Mouse (Mus musculus): ENCODE measurements around the gene Zfp831. TPM values are rescaled to one million over a fixed set of nuclear protein-coding genes. Genes with fewer than 3 reads are reported as not detected.
A peak's percentile ranks its signal among the peaks of the same experiment; 100 is the strongest.

The Zfp831 gene
- total RNA-seq (2015; ENCODE audit: low replicate concordance), result 0.58 and 1.7 TPM in 2 replicates
- 0.42 and 1.1 TPM in 2 replicates for total RNA-seq (2017; ENCODE audit: low replicate concordance)

DNA sequence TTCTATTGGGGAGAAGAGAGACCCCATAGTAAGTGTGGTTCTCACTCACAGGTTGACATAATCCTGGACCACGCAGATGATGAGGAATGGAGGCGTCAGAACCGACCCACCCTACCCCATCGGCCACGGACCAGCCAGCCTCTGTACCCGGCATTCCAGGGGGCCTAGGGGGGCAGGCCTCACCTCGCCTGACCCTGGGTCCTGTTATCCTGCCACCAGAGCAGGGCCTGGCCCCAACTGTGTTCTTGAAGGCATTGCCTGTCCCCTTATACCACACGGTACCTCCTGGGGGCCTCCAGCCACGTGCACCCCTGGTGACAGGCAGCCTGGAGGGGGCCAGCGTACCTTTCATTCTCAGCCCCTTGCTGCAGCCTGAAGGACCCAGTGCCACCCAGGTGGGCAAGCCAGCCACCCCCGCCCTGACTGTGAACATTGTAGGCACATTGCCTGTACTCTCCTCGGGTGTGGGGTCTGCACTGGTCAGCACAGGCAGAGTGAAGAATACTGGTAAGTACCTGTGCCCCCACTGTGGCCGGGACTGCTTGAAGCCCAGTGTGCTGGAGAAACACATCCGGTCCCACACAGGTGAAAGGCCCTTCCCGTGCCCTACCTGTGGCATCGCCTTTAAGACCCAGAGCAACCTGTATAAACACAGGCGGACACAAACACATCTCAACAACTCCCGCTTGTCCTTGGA, at the start of gene Zfp831:
TSS of gene Zfp831 (plus strand) at position 87 of the 697 bp plus-strand sequence.
- ATAC-seq (replicated peaks; ENCODE audit: low FRiP score, poor library complexity, severe bottlenecking), result peak; percentile 52; the same call in 1 of the 2 replicates

GRCm38 (mm10) chr2:174594965-174595364, 48.4 kb upstream of the Zfp831 start:
- no peak for ATAC-seq (replicated peaks; ENCODE audit: low FRiP score, poor library complexity, severe bottlenecking)

DNA sequence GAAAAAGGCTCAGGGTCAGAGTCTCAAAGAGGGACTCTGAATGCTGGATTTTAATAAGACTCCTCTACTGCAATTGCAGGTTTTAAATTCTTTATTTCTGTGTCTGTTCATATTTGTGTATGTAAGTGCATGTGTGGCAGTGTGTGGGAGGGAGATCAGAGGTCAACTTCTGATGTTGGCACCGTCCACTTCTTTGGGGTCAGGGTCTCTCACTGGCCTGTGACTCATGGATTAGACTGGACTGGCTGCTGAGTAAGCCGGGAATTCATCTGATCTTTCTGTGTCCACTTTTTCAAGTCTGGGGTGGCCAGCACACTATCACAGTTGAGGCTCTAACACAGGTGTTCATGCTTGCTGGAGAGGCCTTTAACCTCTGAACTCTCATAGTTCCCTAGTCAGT, 47.7 kb upstream of the Zfp831 start:
- ATAC-seq (replicated peaks; ENCODE audit: low FRiP score, poor library complexity, severe bottlenecking), result no peak

GRCm38 (mm10) chr2:174596457-174596856, 46.9 kb upstream of the Zfp831 start:
- ATAC-seq (replicated peaks; ENCODE audit: low FRiP score, poor library complexity, severe bottlenecking), result no peak

- ATAC-seq (replicated peaks; ENCODE audit: low FRiP score, poor library complexity, severe bottlenecking), result no peak
Observed at GRCm38 (mm10) chr2:174598451-174598850, 44.9 kb upstream of the Zfp831 start.

GRCm38 (mm10) chr2:174599071-174599635, 44.2 kb upstream of the Zfp831 start:
- no peak for ATAC-seq (replicated peaks; ENCODE audit: low FRiP score, poor library complexity, severe bottlenecking)

DNA sequence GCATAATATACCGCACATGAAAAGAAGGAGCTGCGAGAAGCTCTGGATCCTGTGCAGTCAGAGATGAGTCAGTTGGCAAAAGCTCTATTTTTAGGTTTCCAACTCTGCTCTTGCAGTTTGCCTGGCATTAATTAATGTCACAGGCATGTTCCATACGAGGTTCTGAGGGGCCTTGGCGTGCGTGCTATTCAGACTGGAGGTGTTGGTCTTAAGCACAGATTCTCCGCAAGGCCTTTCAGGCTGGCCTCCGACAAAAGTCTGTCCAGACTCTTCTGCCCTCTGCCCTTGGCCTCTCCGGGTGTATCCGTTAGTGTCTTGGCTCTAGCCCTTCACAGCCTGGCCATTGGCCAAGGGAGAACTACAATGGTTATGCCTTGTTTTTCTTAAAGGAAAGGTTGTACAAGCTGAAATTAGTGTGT, 43.5 kb upstream of the Zfp831 start:
- ATAC-seq (replicated peaks; ENCODE audit: low FRiP score, poor library complexity, severe bottlenecking), result no peak

- no peak for ATAC-seq (replicated peaks; ENCODE audit: low FRiP score, poor library complexity, severe bottlenecking)
Observed at GRCm38 (mm10) chr2:174601938-174602685, 41.2 kb upstream of the Zfp831 start.

- ATAC-seq (replicated peaks; ENCODE audit: low FRiP score, poor library complexity, severe bottlenecking), result no peak
Observed at GRCm38 (mm10) chr2:174603321-174603720, 40.0 kb upstream of the Zfp831 start.

DNA sequence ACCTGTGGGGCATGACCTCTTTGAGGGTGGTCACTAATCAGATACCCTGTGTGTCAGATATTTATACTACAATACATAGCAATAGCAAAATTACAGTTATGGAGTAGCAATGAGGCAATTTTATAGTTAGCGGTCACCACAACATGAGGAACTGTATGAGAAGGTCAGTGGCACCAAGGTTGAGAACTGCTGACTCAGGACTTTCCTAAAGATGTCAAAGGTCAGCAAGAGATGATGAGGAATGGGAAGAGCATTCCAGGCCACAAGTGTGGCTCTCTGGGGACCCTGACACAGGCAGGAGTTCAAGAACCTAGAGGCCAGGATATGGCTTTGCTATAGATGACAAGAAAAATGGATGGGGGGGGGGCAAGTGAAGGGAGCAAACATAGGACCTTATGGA, 38.3 kb upstream of the Zfp831 start:
- no peak for ATAC-seq (replicated peaks; ENCODE audit: low FRiP score, poor library complexity, severe bottlenecking)

DNA sequence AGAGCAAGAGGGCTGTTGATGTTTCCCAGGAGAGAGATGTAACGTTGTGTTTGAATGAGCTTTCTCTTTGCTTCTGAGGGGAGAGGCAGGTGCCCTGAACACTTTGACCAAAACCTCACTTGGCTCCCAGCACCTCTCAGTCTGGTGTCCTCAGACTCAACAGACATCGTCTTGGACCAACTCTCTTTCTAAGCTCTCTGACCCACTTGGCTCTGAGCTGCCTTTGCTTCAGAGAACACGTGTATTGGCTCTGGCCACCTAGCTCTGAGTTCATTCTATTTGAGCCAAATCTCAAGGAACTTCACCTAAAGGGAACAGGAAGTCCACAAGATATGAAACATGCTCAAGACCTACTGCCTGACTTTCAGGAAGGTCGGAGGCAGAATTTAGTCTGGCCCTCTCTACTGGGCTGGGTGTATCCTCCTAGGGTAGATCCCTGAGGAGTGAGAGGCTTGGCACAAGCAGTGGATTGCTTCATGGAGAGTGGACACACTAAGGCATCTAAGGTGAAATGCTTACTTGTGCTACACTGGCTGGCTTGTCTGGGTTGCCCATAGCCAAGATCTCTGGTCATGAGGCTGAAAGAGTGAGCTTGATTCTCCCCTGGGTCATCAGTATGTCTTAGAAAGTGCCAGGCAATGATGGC, 37.8 kb upstream of the Zfp831 start:
- ATAC-seq (replicated peaks; ENCODE audit: low FRiP score, poor library complexity, severe bottlenecking), result no peak

- ATAC-seq (replicated peaks; ENCODE audit: low FRiP score, poor library complexity, severe bottlenecking), result no peak
Observed at GRCm38 (mm10) chr2:174606376-174606775, 37.0 kb upstream of the Zfp831 start.

DNA sequence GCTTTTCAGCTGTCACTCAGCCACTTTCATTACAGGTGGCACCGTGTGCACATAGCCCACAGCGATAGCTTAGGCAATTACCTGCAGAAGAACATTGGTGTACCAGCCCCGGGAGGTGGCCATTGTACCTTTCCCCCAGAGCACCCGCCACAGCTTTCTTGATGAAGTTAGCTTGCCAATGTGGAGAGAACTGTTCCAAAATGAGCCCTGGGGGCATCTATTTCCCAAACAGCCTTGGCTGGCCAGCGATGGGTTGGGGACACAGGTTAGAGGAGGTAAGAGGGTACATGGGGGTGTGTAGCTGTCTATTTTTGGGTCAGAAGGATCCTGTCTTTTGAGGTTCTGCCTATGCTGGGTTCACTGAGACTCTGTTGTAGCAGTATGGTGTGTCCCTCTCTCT, 33.4 kb upstream of the Zfp831 start:
- ATAC-seq (replicated peaks; ENCODE audit: low FRiP score, poor library complexity, severe bottlenecking), result no peak

DNA sequence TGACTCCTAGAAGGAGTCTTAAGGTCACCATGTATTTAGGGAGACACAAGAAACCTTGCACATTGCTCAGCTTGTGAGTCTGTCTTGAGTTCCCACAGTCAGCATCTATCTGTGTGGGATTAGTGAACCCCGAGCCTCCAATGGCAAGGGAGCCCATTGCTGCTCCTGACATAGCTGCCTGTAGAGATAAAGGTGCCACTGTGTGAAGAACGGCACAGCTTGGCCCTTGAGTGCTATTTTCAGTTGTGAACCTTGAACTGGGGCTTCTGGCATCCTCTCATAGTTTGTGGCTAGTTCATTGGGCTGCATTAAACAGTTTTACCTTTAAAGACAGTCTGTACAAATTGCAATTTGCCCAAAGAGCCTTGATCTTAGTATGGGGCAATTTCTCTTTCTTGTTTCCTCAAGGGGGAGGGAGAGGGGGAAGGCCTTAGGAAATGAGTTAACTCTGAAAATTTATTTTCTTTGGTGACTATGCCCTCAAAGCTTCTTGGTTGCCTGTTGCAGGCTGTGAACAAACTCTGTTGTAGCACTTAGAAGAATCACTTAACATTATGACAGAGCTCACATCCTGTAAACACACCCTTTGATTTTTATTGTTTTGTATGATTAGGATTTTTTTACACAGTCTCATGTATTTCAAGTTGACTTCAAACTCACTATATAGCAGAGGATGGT, 30.8 kb upstream of the Zfp831 start:
- no peak for ATAC-seq (replicated peaks; ENCODE audit: low FRiP score, poor library complexity, severe bottlenecking)

- ATAC-seq (replicated peaks; ENCODE audit: low FRiP score, poor library complexity, severe bottlenecking), result no peak
Observed at GRCm38 (mm10) chr2:174613221-174613620, 30.1 kb upstream of the Zfp831 start.

- peak; percentile 65 for ATAC-seq (replicated peaks; ENCODE audit: low FRiP score, poor library complexity, severe bottlenecking)
Observed at GRCm38 (mm10) chr2:174613921-174614441, 29.4 kb upstream of the Zfp831 start.

GRCm38 (mm10) chr2:174621881-174622280, 21.5 kb upstream of the Zfp831 start:
- peak; percentile 95 for ATAC-seq (replicated peaks; ENCODE audit: low FRiP score, poor library complexity, severe bottlenecking)

- ATAC-seq (replicated peaks; ENCODE audit: low FRiP score, poor library complexity, severe bottlenecking), result no peak
Observed at GRCm38 (mm10) chr2:174624430-174624829, 18.9 kb upstream of the Zfp831 start.

DNA sequence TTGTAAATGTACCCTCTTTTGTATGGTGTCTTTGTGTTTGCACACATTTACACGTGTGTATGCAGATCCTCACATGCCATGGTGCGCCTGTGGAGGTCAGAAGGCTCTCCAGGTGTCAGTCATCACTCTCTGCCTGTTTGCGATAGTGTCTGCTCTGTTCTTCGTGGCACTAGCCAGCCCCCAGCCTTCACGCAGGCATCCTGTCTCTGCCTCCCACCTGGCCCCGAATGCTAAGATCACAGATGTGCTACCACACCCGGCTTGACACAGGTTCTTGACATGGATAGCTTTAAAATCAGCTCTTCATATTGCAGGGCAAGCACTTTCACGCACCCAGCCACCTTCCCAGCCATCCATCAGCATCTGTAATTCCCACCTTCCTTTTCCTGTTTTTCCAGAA, 16.3 kb upstream of the Zfp831 start:
- ATAC-seq (replicated peaks; ENCODE audit: low FRiP score, poor library complexity, severe bottlenecking), result no peak
